Mouse (Mus musculus) liver, adult (tissue): ENCODE measurements around the gene Ide.

Experiments used
- GATA4 ChIP-seq: IDR thresholded peaks from 2 replicates; pipeline ENCODE4 v1.6.1; 2014; ENCODE audit warnings: mild to moderate bottlenecking, low read length; ENCODE audit not compliant: insufficient replicate concordance

Gene Ide

DNA sequence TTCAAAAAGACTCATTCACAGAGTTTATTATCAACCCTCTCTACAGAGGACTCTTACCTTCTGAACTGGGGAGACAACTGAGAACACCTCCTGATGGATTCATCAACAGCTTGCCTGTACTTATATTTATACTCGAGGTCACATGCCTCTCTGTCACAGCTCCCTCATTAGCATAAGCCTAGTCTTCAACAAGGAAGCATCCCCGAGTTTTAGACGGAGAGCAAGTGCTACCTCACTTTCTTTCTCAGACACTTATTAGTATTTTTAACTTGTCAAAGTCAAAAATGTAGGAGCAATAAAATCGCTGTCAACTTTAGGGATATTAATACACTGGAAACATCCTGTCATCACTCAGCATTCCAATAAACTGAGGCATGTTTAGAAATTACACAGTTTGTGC lies at the start of gene Ide:
Ide (minus strand) TSS at position 101 of the 400 bp plus-strand sequence.
- no peak for TF ChIP-seq GATA4

DNA sequence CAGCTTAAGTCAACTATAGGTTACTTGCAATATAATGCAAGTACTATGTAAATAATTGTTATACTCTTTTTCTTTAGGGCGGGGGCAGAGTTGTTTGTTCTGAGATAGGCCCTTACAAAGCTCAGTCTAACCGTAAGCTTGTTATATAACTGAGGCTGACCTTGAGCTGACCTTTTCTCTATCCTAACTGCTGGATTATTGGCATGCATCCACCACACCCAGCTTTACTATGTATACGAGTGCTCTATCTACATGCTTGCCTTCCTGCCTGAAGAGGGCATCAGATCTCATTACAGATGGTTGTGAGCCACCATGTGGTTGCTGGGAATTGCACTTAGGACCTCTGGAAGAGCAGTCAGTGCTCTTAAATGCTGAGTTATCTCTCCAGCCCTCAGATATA lies 48.5 kb upstream of the Ide start:
- TF ChIP-seq GATA4 = no peak

DNA sequence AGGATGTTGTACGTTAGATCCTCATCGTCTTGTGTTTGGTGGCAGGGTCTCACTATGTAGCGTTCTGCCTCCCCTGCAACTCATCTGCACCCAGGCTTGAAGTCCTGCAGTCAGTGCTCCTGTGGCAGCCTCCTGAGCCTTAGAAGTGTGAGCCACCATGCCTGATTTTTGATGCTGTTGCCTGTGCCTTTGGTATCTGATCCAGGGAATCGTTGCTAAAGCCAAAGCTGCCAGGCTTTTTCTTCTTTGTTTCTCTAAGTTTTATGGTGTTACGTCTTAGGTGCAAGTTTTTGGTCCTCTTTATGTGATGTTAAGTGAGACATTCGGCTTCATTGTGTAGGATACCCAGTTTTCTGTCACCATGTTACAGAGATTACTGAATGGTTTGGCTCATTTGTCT lies 41.2 kb upstream of the Ide start:
- TF ChIP-seq GATA4 = no peak

DNA sequence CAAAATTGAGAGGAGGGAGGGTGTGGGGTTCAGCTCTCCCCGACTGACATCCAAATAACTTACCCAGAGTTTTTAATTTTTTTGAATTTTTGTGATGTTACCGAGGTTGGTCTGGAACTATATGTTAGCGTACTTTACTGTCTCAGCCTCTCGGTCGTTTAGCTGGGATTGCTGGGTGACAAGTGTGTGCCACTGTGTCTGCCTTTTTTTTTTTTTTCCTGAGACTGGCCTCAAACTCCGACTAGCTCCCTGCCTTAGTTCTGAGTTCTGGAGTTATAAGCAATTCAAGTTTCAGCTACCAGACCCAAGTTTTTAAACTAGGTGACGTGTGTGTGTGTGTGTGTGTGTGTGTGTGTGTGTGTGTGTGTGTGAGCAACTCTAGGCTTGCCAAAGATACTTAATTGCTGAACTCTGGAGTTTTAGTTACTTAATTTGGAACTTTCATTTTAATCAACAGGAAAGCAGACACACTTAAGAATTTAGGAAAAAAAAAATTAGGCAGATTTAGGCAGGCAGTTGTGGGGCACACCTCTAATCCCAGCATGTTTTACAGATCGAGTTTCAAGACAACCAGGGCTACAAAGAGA lies 39.8 kb upstream of the Ide start:
- TF ChIP-seq GATA4 = no peak

DNA sequence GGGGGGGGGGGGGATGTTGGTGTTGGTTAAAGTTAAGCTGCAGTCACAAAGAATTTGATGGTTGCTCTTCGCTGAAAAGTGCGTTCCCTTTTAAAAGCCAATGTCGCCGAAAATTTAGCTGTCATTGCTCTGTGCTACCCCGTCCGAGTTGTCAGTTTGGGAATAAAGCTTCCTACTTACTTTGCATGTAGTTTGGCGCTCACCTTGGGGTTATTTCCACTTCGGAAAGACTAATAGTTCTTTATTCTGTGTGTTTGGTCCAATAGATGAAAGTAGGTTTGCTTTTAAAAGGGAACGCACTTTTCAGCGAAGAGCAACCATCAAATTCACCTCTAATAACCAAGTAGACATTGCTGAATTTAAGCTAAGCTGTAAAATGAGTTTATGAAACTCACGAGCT lies 39.2 kb upstream of the Ide start:
- no peak for TF ChIP-seq GATA4

DNA sequence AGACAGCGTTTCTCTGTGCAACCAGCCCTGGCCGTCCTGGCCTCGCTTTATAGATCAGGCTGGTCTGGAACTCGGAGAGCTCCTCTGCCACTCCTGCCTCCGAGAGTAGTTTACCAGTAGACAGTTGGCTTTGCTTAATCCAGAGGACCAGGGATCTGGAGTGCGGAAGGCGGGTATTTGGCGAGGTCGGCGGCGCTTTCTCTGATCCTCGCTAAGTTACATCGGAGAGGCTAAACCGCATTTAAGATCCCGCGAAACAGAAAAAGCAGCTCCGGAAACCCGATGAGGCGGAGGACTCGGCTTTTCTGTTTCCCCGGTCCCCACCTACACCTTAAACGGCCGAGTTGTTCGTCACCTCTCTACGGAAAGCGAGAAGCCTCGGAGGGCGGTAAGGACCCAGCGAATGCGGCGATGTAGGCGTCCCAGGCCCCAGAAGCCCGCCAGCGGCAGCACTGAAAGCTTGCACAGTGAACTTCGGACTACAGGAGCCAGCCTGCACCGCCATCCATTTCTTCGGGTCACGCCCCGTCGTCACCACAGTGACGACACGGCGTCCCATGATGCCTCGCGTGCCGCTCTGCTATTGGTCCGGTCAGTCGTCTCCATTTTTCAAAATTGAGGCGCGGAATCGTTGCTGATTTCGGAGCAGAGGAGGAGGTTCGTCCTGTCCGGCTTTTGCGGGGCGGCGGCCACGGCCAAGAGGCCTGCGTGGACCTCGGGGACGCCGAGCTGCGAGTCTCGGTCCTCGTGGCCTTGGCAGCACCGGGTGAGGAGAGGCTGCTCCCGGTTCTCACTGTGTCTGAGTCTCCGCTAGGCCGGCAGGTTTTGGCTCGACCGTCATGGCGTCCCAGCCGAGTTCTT lies 38.3 kb upstream of the Ide start, which contains the start of gene Kif11:
Kif11 (plus strand) TSS at position 649 of the 861 bp plus-strand sequence.
- TF ChIP-seq GATA4 = no peak; the same call in 1 of the 2 replicates

DNA sequence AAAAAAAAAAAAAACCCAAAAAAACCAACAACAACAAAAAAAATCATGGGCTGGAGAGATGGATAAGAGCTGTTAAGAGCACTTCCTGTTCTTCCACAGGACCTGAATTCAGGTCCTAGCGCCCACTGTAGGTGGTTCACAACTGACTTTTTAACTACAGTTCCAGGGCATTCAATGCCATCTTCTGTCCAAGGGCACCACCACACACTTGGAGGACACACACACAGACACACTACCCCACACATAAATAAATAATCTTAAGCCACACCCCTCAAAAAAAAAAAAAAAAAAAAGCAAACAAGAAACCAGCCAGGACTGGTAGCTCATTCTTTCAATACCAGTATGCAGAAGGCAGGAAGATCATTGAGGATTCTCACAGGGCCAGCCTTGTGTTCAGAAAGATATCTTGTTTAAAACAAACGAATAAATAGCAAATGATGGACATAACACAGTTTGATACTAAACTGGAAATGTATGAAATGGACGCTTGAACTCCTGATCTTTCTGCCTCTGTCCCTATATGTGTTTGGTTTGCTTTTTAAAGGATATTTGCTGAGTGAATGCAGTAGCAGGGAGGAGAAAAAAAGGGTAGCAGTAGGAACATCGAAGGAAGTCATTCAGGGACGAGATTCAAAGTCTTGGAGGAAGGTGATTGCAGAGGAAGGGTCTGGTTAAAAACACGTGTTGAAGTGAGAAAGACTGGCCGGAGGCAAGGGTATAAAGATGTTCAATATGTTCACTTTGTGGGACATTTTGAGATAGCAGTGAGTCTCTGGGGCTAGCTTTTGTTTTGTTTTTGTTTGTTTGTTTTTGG lies 37.5 kb upstream of the Ide start:
- no peak for TF ChIP-seq GATA4

DNA sequence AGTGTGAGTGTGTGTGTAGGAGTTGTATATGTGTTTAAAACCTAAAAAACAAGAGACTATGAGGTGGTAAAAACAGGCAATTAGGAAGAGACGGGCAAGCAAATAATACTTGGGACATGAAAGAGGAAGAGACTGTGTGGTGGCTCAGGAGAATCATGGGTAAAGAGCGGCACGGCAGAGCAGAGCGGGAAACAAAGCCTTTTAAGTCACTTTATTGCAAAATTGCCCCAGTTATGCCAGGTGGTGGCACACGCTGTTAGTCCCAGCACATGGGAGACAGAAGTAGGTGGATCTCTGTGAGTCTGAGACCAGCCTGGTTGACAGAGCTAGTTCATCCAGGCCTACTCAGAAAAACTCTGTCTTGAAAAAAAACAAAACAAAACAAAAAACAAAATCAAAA lies 32.7 kb upstream of the Ide start:
- TF ChIP-seq GATA4 = no peak

DNA sequence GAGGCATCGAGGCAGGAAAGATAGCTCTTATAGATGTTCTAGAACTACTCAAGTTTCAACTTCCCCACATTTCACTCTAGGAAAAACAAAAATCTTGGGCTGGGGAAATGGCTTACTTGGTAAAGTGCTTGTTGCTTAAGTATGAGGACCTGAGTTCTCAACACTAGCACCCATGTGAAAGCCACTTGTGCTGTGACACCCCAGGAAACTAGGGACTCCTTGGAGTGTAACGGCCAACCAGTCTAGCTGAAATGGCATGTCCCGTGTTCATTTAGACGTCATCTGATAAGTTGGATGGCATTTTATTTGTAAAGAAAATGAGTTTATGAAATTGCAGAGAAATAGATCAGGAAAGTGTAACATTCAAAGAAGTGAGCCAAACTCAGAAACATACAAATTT lies 32.3 kb upstream of the Ide start:
- TF ChIP-seq GATA4 = no peak

DNA sequence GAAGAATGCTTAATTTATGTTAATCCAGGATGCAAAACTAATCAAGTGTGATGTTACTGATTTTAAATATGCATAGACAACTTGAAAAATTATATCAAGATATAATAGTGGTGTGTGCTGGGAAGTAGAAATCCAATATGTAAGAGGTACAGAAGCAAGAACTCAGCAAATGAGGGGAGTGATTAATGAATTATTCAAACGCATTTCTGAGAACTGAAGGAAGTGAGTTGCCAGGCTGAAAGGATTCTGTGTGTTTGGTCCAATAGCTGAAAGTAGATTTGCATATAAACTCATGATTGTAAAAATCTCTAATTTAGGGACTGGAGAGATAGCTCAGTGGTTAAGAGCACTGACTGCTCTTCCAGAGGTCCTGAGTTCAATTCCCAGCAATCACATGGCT lies 31.3 kb upstream of the Ide start:
- no peak for TF ChIP-seq GATA4

DNA sequence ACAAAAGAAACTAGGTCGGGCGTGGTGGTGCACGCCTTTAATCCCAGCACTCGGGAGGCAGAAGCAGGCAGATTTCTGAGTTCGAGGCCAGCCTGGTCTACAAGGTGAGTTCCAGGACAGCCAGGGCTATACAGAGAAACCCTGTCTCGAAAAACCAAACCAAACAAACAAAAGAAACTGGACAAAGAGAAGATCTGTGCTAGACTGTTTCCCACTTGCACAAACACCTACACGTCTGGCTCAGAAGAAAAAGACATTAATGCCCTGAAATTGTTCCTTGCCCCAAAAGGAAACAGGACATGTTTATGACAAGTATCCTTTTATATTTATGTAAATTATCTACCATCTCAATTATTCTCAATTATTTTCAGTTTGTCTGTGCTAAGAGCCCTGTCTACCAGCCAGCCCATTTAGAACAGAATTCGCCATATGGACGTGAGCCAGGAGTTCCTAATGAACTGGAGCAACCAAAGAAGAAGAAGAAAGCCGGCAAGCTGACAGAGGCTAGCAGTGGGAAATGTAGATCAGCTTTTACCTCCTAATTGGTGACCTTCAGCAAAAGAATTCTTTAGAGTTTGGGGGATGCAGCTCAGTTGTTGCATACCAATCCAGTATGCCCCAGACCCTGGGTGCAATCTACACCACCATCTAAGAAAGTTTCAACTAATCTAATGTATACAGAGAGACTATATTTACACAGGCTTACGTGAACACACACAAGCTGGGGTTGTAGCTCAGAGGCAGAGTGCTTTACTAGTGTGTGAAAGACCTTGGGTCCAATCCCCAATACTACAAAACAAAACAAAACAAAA lies 25.7 kb upstream of the Ide start:
- no peak for TF ChIP-seq GATA4

DNA sequence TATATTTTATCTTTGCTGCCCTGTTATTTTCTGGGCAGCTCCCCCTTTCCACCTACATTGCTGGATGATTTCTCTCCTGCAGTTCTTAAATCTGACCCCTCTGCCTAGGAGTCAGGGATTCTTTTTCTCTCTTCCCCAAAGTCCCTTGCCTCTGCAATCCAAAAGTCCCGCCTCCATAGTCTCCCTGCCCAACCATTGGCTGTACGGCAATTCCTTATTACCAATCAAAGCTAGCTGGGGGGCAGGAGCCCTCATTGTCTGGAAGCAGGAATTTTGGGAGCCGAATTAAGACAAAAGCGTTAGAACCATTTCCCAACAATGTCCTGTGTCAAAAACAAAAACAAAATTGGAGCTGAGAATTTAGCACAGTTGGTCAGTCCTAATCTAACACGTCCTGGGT lies 24.9 kb upstream of the Ide start:
- no peak for TF ChIP-seq GATA4

DNA sequence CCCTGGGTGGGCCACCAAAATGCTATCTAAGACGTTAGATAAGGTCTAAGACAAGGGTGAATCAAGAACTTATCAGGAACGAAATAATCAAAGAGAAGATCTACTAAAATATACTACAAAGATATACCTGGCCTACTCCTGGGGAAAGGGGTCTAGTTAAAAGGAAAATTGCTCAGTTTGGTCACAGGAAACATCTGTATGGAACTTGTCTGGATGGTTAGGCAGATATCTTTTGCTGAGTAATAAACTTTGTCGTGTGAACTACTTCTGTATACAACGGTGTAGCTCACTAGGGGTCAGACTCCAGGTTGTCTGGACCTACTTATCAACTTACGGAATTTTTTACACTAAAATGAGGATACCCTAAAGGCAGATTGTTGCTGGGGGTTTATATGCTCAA lies 22.4 kb upstream of the Ide start:
- TF ChIP-seq GATA4 = no peak

DNA sequence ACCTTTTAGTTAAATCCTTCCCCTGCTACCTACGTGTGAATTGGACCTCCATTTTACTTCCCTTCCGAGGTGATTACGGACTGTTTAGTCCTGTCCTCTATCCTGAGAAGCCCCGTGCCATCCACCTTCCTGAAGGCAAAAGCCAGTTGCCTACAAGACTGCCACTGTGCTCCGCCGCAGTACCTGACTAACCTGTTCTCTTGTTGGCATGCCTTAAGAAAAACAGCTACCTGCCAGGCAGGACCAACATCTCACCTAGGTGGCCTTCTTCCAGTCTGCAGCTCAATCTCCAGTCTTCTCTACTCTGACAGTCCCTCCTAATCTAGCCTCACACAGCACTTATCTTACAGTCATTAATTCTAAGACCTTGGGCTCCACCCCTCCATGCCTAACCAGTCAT lies 15.7 kb upstream of the Ide start:
- no peak for TF ChIP-seq GATA4

DNA sequence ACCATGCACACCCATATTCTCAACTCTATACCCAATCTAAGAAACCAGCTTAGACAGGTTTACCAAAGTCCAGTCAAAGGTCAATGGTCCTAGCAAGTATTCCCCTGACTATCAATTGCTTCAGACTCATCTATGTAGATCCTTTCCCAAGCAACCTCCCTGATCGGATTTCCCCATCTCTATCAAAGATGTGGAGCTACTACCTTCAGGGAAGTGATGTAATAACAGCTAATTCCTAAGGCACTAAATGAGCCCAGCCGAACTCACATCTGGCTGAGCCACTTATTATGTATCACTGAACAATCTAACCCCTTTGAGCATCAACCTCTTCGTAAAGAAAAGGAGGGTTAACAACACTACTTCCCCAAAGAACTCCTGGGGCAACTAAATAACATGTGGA lies 15.1 kb upstream of the Ide start:
- no peak for TF ChIP-seq GATA4

DNA sequence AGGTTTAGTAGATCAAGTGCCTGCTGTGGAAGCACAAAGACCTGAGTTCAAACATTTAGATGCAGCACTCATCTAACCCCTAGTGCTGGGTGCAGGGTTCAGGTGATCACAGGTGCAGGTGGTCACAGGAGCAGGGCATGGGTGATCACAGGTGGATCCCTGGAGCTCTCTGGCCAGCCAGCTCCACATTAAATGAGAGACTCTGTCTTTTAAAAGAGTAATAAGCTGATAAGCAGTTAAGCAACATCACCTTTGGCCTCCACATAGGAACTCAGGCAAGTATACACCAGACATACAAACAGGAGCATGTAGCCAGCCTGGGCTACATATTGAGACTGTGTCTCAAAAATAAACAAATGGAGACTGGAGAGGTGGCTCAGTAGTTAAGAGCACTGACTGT lies 11.3 kb upstream of the Ide start:
- TF ChIP-seq GATA4 = peak; percentile 40; the same call in 1 of the 2 replicates

DNA sequence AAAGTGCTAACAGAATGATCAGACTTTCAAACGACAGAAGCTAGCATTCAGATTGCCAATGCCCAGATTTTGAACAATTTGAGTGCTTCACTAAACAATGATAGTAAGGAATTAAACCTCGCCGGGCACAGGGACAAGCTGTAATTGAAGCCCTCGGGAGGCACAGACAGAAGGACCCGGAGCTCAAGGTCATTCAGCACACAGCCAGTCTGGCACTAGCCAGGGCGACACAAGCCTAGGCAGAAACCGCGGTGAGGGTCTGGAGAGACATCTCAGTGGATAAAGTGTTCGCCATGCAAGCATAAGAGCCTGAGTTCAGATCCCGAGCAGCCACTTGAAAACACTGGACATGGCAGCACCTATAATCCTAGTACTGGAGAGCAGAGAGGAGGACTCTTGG lies 10.7 kb upstream of the Ide start:
- no peak for TF ChIP-seq GATA4
